ENCODE assay signal across 16 mouse cellular contexts in the genomic region with DNA sequence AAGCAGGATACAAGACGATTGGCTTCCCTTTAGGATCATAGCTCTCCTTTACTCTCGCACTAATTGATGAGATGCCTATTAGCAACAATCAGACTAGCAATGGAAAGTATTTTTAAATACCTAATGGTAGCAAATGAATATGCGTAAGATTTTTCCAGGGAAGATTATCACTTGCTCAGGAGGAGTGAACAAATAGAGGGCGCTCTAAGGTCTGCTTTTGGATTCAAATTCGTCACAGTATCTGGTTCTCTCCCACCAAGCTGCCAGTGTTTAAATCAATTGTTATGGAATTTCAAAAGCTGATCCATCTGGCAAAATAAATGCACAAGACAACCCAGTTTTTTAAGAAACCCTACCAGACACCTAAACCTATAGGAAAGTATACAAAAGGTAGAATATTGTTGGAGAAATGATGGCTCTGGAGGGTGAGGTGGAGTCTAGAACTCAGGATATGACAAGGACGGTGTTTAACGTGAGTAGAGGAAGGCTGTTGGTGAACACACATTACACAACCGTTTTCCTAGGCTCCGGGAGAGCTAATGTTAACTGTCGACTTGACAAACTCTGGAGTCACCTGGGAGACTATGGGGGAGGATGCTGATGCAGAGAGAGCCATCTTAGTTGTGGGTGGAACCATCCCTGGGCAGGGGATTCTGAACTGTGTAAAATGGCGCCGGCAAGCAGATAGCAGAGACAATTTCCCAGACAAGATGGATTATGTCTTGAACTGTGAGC.
A peak's percentile ranks its signal among the peaks of the same experiment; 100 is the strongest.
DNase-seq lines count a peak whose midpoint lies in the region; ATAC-seq and TF ChIP-seq lines count a peak whose summit lies in the region.
"Had no signal": no experiment of that assay in that cellular context is flagged by ENCODE, and none has a peak within 500 bp of the region (broad histone marks: within the 10 kb centered on the region; RNA-seq: fewer than 3 reads in every experiment).

No protein-coding gene starts in this region.

- H3K9ac ChIP-seq in heart, adult 2 months (ENCODE audit: low read depth, low read length): no peak overlapping the region
- H3K9ac ChIP-seq in lung, postnatal 0 days (replicated peaks; ENCODE audit: low read depth): no peak overlapping the region
- H3K9ac ChIP-seq: embryonic facial prominence, embryonic 15.5 days; neural tube, embryonic 15.5 days had no signal

- no peaks in the 10 kb centered on the region for H3K27me3 ChIP-seq in heart, adult 2 months (ENCODE audit: control insufficient read depth, insufficient read depth, low read length)
- no peaks in the 10 kb centered on the region for H3K27me3 ChIP-seq in lung, postnatal 0 days (replicated peaks; ENCODE audit: insufficient read depth, low read length)
- H3K27me3 ChIP-seq in Patski: no peaks in the 10 kb centered on the region
- H3K27me3 ChIP-seq: embryonic facial prominence, embryonic 15.5 days; neural tube, embryonic 15.5 days had no signal

- no peak overlapping the region for H3K4me3 ChIP-seq in heart, adult 2 months
- no peak overlapping the region for H3K4me3 ChIP-seq in lung, postnatal 0 days (ENCODE audit: low read depth, low read length)
- H3K4me3 ChIP-seq: embryonic facial prominence, embryonic 15.5 days; megakaryocyte, embryonic 14.5 days; neural tube, embryonic 15.5 days had no signal

- POLR2A ChIA-PET in Patski (lab: Charles Lee): no interaction called here

- no peaks in the 10 kb centered on the region for H3K36me3 ChIP-seq in heart, adult 2 months (ENCODE audit: control insufficient read depth, insufficient read depth, low read length)
- no peaks in the 10 kb centered on the region for H3K36me3 ChIP-seq in lung, postnatal 0 days (ENCODE audit: insufficient read depth, low read length)
- H3K36me3 ChIP-seq: embryonic facial prominence, embryonic 15.5 days; G1E; neural tube, embryonic 15.5 days had no signal

- intact Hi-C loops in heart, adult 2 months (cut with DNase I): no loop called here
- intact Hi-C loops in heart, postnatal 36 days (cut with DNase I): no loop called here

- no peaks in the 10 kb centered on the region for H3K9me3 ChIP-seq in lung, postnatal 0 days (ENCODE audit: low read length)
- H3K9me3 ChIP-seq: embryonic facial prominence, embryonic 15.5 days; megakaryocyte, embryonic 14.5 days; neural tube, embryonic 15.5 days had no signal

- ATAC-seq in CD4-positive, CD25-positive, alpha-beta regulatory T cell, adult 4 months: no peak
- no peak for ATAC-seq in lung, postnatal 0 days
- ATAC-seq in Patski: no peak

- in situ Hi-C loops in Patski (cut with MboI; ENCODE audit: low pct_unique_long_range_greater_than_20kb): no loop called here

- TF ChIP-seq POLR2A in heart, adult 2 months (IDR thresholded peaks at IDR 0.05; ENCODE audit: insufficient read depth, low read depth, low read length): no peak

- WGBS in heart, adult 2 months: 86% methylated on average over 12 of the region's 12 CpGs
- WGBS in lung, postnatal 0 days: 85% methylated on average over 12 of the region's 12 CpGs

- H3K79me2 ChIP-seq in heart, adult 2 months (replicated peaks; ENCODE audit: control insufficient read depth, insufficient read depth, low read length): no peaks in the 10 kb centered on the region

- TF ChIP-seq EP300 in heart, adult 2 months (IDR thresholded peaks at IDR 0.05; ENCODE audit: insufficient read depth, low read depth, low read length): no peak
- no peak for TF ChIP-seq EP300 in lung, postnatal 0 days (IDR thresholded peaks at IDR 0.05)

- CTCF ChIA-PET in Patski (lab: Charles Lee): no interaction called here

- H3K4me2 ChIP-seq in lung, postnatal 0 days (replicated peaks; ENCODE audit: low read depth, low read length): no peak overlapping the region
- H3K4me2 ChIP-seq: embryonic facial prominence, embryonic 15.5 days; neural tube, embryonic 15.5 days had no signal

- no peaks in the 10 kb centered on the region for H3K4me1 ChIP-seq in heart, adult 2 months (ENCODE audit: control insufficient read depth, insufficient read depth, low read length)
- H3K4me1 ChIP-seq in lung, postnatal 0 days (ENCODE audit: insufficient read depth, low read depth, low read length): no peaks in the 10 kb centered on the region
- H3K4me1 ChIP-seq: megakaryocyte, embryonic 14.5 days had no signal

- no peak overlapping the region for H3K27ac ChIP-seq in heart, adult 2 months
- H3K27ac ChIP-seq in lung, postnatal 0 days (ENCODE audit: low read length): no peak overlapping the region
- H3K27ac ChIP-seq: embryonic facial prominence, embryonic 15.5 days; neural tube, embryonic 15.5 days had no signal

- peak; percentile 60 for TF ChIP-seq CTCF in heart, adult 2 months (IDR thresholded peaks at IDR 0.05)
- TF ChIP-seq CTCF in lung, postnatal 0 days (IDR thresholded peaks at IDR 0.05): peak; percentile 37
- peak; percentile 41 for TF ChIP-seq CTCF in Patski (IDR thresholded peaks at IDR 0.05)

- DNase-seq in CD4-positive, CD25-positive, alpha-beta regulatory T cell, adult 2 months (ENCODE audit: low read depth, low spot score): peak; percentile 17
- no peak for DNase-seq in heart, adult 2 months
- no peak for DNase-seq in heart, postnatal 36 days
- no peak for DNase-seq in lung, postnatal 0 days (ENCODE audit: low spot score)
- no peak for DNase-seq in lung, postnatal 10 days
- no peak for DNase-seq in Patski (ENCODE audit: low read depth, low spot score)
- no peak for DNase-seq in thymus, postnatal 36 days
- DNase-seq: adrenal gland, postnatal 14 days; cerebellum, postnatal 14 days; lung, adult 18-20 months; thymus, postnatal 4 days had no signal
